Mouse (Mus musculus): ENCODE results near the gene Chst11. TPM values are rescaled to one million over a fixed set of nuclear protein-coding genes. Genes with fewer than 3 reads are reported as not detected.

Chst11 gene
- polyA plus RNA-seq, 1 experiment from 2014 or later: 5.4 TPM

DNA sequence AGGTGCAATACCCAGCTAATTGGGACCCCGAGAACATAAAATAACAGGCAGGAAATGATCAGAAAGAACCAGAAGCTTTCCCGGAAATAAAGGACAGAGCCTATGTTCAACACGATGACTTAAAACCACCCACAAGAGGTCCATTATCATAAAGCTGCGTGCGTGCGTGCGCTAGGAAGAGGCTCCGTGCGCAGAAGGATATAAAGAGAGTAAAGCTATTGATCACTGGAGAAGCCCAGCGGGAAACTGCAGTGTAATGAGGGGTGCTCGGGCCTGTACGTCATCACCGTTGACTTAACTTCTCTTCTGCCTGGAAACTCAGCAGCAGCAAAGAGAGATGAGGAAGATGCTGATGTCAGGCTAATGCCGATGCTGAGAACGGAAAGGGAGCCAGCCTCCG is 224.8 kb downstream of the Chst11 start:
- no peaks in the 10 kb centered on the region for H3K4me1 ChIP-seq (ENCODE audit: control insufficient read depth, insufficient read depth, low read length)
- no peak overlapping the region for H3K4me2 ChIP-seq (replicated peaks; ENCODE audit: low read depth, low read length)
- ATAC-seq (ENCODE audit: low FRiP score, low TSS enrichment): no peak
- no peak overlapping the region for H3K27ac ChIP-seq (ENCODE audit: low read depth, low read length)
- WGBS: 84% methylated on average over 16 of the region's 16 CpGs
- H3K9ac ChIP-seq (ENCODE audit: low read depth, low read length): no peak overlapping the region
- no peaks in the 10 kb centered on the region for H3K9me3 ChIP-seq (ENCODE audit: control insufficient read depth, low read length)
- no peaks in the 10 kb centered on the region for H3K36me3 ChIP-seq (ENCODE audit: control insufficient read depth, insufficient read depth, low read length)
- H3K27me3 ChIP-seq (ENCODE audit: control insufficient read depth, insufficient read depth, low read length): no peaks in the 10 kb centered on the region
- no peak overlapping the region for H3K4me3 ChIP-seq (ENCODE audit: low read length)

GRCm38 (mm10) chr10:83210968-83211583 is 225.8 kb downstream of the Chst11 start:
- no peak overlapping the region for H3K4me2 ChIP-seq (replicated peaks; ENCODE audit: low read depth, low read length)
- no peaks in the 10 kb centered on the region for H3K4me1 ChIP-seq (ENCODE audit: control insufficient read depth, insufficient read depth, low read length)
- no peak overlapping the region for H3K4me3 ChIP-seq (ENCODE audit: low read length)
- H3K9me3 ChIP-seq (ENCODE audit: control insufficient read depth, low read length): no peaks in the 10 kb centered on the region
- no peaks in the 10 kb centered on the region for H3K27me3 ChIP-seq (ENCODE audit: control insufficient read depth, insufficient read depth, low read length)
- no peak overlapping the region for H3K9ac ChIP-seq (ENCODE audit: low read depth, low read length)
- H3K27ac ChIP-seq (ENCODE audit: low read depth, low read length): no peak overlapping the region
- ATAC-seq (ENCODE audit: low FRiP score, low TSS enrichment): no peak
- WGBS: 58% methylated on average over 6 of the region's 6 CpGs
- no peaks in the 10 kb centered on the region for H3K36me3 ChIP-seq (ENCODE audit: control insufficient read depth, insufficient read depth, low read length)

DNA sequence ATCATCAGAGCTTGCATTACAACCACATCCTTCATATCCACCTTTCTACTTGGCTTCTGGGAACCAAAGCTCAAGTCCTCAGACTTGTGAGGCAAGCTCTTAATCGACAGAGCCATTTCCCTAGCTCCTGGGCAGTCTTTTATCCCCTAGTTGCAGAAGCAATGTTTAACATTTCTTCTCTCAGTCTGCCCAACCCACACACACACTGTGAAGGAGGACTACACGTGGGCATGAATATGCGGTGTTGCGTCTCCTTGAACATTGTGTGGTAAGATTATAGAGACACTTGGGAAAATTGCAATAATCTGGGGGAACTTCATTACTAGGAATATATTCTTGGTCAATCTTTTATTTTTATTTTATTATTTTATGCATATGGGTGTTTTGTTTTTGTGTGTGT is 227.3 kb downstream of the Chst11 start:
- H3K27me3 ChIP-seq (ENCODE audit: control insufficient read depth, insufficient read depth, low read length): no peaks in the 10 kb centered on the region
- H3K9me3 ChIP-seq (ENCODE audit: control insufficient read depth, low read length): no peaks in the 10 kb centered on the region
- 90% methylated on average over 4 of the region's 4 CpGs for WGBS
- H3K4me3 ChIP-seq (ENCODE audit: low read length): no peak overlapping the region
- no peaks in the 10 kb centered on the region for H3K4me1 ChIP-seq (ENCODE audit: control insufficient read depth, insufficient read depth, low read length)
- ATAC-seq (ENCODE audit: low FRiP score, low TSS enrichment): no peak
- H3K4me2 ChIP-seq (replicated peaks; ENCODE audit: low read depth, low read length): no peak overlapping the region
- no peak overlapping the region for H3K9ac ChIP-seq (ENCODE audit: low read depth, low read length)
- H3K27ac ChIP-seq (ENCODE audit: low read depth, low read length): no peak overlapping the region
- no peaks in the 10 kb centered on the region for H3K36me3 ChIP-seq (ENCODE audit: control insufficient read depth, insufficient read depth, low read length)

GRCm38 (mm10) chr10:83215559-83215958 is 230.3 kb downstream of the Chst11 start:
- Histone ChIP-seq H3K27ac (ENCODE audit: low read depth, low read length) (no peak overlapping the region), H3K27me3 (ENCODE audit: control insufficient read depth, insufficient read depth, low read length) (no peaks in the 10 kb centered on the region), H3K36me3 (ENCODE audit: control insufficient read depth, insufficient read depth, low read length) (no peaks in the 10 kb centered on the region), H3K4me3 (ENCODE audit: low read length) (no peak overlapping the region), H3K9me3 (ENCODE audit: control insufficient read depth, low read length) (no peaks in the 10 kb centered on the region), H3K4me1 (ENCODE audit: control insufficient read depth, insufficient read depth, low read length) (no peaks in the 10 kb centered on the region), H3K4me2 (replicated peaks; ENCODE audit: low read depth, low read length) (no peak overlapping the region), H3K9ac (ENCODE audit: low read depth, low read length) (no peak overlapping the region)
- WGBS: 63% methylated on average over 5 of the region's 5 CpGs
- no peak for ATAC-seq (ENCODE audit: low FRiP score, low TSS enrichment)

- no peak overlapping the region for H3K4me2 ChIP-seq (replicated peaks; ENCODE audit: low read depth, low read length)
- no peaks in the 10 kb centered on the region for H3K27me3 ChIP-seq (ENCODE audit: control insufficient read depth, insufficient read depth, low read length)
- no peak overlapping the region for H3K9ac ChIP-seq (ENCODE audit: low read depth, low read length)
- no peak overlapping the region for H3K4me3 ChIP-seq (ENCODE audit: low read length)
- ATAC-seq (ENCODE audit: low FRiP score, low TSS enrichment): no peak
- WGBS: 60% methylated on average over 5 of the region's 5 CpGs
- no peaks in the 10 kb centered on the region for H3K4me1 ChIP-seq (ENCODE audit: control insufficient read depth, insufficient read depth, low read length)
- no peaks in the 10 kb centered on the region for H3K36me3 ChIP-seq (ENCODE audit: control insufficient read depth, insufficient read depth, low read length)
- H3K27ac ChIP-seq (ENCODE audit: low read depth, low read length): no peak overlapping the region
- H3K9me3 ChIP-seq (ENCODE audit: control insufficient read depth, low read length): no peaks in the 10 kb centered on the region
These were observed 232.0 kb downstream of the Chst11 start for GRCm38 (mm10) chr10:83217256-83217655.

DNA sequence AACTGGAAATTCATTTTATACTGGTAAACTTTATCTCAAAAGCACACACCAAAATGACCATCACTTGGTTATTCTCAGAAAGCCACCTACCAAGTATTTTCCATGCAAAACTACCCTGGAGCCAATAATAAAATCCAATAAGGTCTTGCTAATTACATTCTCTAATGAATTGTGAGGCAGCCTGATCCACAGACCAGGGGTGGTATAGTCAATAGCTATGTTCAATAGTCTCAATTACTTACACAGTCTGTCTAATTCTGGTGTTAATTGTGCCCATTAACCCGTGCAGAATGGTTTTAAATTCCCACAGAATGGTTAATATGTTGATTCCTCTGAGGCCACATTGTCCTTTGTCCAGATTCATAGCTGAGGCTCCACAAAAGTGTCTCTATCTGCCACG is 233.5 kb downstream of the Chst11 start:
- ATAC-seq (ENCODE audit: low FRiP score, low TSS enrichment): no peak
- no peaks in the 10 kb centered on the region for H3K4me1 ChIP-seq (ENCODE audit: control insufficient read depth, insufficient read depth, low read length)
- 0 out of 2 replicates have a peak, but pooled peaks cover 3% of the 10 kb centered on the region for H3K9me3 ChIP-seq (ENCODE audit: control insufficient read depth, low read length)
- WGBS: 76% methylated on average over 2 of the region's 2 CpGs
- H3K9ac ChIP-seq (ENCODE audit: low read depth, low read length): no peak overlapping the region
- H3K27ac ChIP-seq (ENCODE audit: low read depth, low read length): no peak overlapping the region
- no peak overlapping the region for H3K4me2 ChIP-seq (replicated peaks; ENCODE audit: low read depth, low read length)
- H3K27me3 ChIP-seq (ENCODE audit: control insufficient read depth, insufficient read depth, low read length): no peaks in the 10 kb centered on the region
- H3K4me3 ChIP-seq (ENCODE audit: low read length): no peak overlapping the region
- no peaks in the 10 kb centered on the region for H3K36me3 ChIP-seq (ENCODE audit: control insufficient read depth, insufficient read depth, low read length)

DNA sequence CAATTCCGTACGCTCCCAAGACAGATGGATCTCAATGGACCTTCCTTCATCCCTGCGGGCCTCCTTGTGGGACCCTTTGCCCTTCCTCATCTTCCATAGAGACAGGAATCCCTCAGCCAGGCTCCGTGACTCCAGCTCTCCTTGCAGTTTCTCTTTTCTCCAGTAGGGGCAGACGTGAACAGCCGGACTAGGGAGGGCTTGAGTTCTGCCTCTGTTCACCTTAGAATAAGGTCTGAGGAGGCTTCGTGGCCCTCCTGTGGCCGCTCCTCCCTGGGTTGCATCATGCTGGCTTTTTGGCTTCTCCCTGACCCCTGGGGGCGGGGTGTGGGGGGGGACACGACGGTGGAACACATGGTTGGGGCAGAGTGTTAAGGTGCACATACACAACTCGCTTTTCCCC is 234.4 kb downstream of the Chst11 start:
- no peaks in the 10 kb centered on the region for H3K4me1 ChIP-seq (ENCODE audit: control insufficient read depth, insufficient read depth, low read length)
- H3K27ac ChIP-seq (ENCODE audit: low read depth, low read length): no peak overlapping the region
- H3K9me3 ChIP-seq (ENCODE audit: control insufficient read depth, low read length): 0 out of 2 replicates have a peak, but pooled peaks cover 3% of the 10 kb centered on the region
- no peak overlapping the region for H3K4me3 ChIP-seq (ENCODE audit: low read length)
- 25% methylated on average over 12 of the region's 12 CpGs for WGBS
- peak; percentile 71 for ATAC-seq (ENCODE audit: low FRiP score, low TSS enrichment)
- no peaks in the 10 kb centered on the region for H3K36me3 ChIP-seq (ENCODE audit: control insufficient read depth, insufficient read depth, low read length)
- H3K9ac ChIP-seq (ENCODE audit: low read depth, low read length): no peak overlapping the region
- H3K4me2 ChIP-seq (replicated peaks; ENCODE audit: low read depth, low read length): no peak overlapping the region
- no peaks in the 10 kb centered on the region for H3K27me3 ChIP-seq (ENCODE audit: control insufficient read depth, insufficient read depth, low read length)

DNA sequence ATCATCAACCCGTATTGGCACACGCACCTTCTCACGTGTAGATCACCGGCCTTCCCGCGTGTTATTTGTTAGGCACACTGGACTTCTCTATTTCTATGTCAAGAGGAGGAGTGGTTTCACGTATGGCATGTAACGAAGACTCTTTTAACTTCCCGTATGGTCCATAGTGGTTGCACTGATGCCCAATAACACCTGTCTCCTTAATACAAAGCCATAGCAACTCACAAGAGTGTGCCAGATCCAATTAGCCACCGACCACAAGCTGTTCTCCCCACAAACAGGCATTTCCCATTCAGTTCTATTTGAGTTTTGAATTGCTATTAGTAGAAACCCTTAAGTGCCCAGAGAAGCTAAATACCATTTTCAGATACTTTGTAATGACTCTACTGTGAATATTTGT is 234.9 kb downstream of the Chst11 start:
- WGBS: 91% methylated on average over 10 of the region's 10 CpGs
- no peak for ATAC-seq (ENCODE audit: low FRiP score, low TSS enrichment)
- no peak overlapping the region for H3K4me2 ChIP-seq (replicated peaks; ENCODE audit: low read depth, low read length)
- H3K4me1 ChIP-seq (ENCODE audit: control insufficient read depth, insufficient read depth, low read length): no peaks in the 10 kb centered on the region
- H3K36me3 ChIP-seq (ENCODE audit: control insufficient read depth, insufficient read depth, low read length): no peaks in the 10 kb centered on the region
- H3K4me3 ChIP-seq (ENCODE audit: low read length): no peak overlapping the region
- H3K9ac ChIP-seq (ENCODE audit: low read depth, low read length): no peak overlapping the region
- H3K9me3 ChIP-seq (ENCODE audit: control insufficient read depth, low read length): 0 out of 2 replicates have a peak, but pooled peaks cover 3% of the 10 kb centered on the region
- no peaks in the 10 kb centered on the region for H3K27me3 ChIP-seq (ENCODE audit: control insufficient read depth, insufficient read depth, low read length)
- H3K27ac ChIP-seq (ENCODE audit: low read depth, low read length): no peak overlapping the region

DNA sequence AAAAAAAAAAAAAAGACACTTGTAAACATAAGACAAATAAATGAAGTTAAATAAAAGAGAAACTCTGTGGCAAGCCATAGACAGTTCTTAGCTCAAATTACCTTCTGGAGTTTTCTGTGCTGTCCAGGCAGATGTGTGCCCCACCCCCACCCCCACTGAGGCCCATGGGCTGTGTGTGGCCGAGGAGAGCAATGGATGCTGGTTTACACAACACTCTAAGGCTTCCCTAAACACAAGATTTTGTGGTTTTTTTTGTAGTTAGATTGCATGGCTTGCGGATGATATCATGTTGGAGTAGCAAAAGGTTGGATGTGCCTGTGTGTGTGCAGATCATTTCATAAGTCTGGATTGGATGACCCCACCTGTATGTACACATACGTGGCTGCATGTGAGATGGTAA is 235.5 kb downstream of the Chst11 start:
- 0 out of 2 replicates have a peak, but pooled peaks cover 3% of the 10 kb centered on the region for H3K9me3 ChIP-seq (ENCODE audit: control insufficient read depth, low read length)
- ATAC-seq (ENCODE audit: low FRiP score, low TSS enrichment): no peak
- no peaks in the 10 kb centered on the region for H3K4me1 ChIP-seq (ENCODE audit: control insufficient read depth, insufficient read depth, low read length)
- H3K4me2 ChIP-seq (replicated peaks; ENCODE audit: low read depth, low read length): no peak overlapping the region
- H3K36me3 ChIP-seq (ENCODE audit: control insufficient read depth, insufficient read depth, low read length): no peaks in the 10 kb centered on the region
- no peak overlapping the region for H3K27ac ChIP-seq (ENCODE audit: low read depth, low read length)
- no peaks in the 10 kb centered on the region for H3K27me3 ChIP-seq (ENCODE audit: control insufficient read depth, insufficient read depth, low read length)
- 82% methylated on average over 3 of the region's 3 CpGs for WGBS
- H3K9ac ChIP-seq (ENCODE audit: low read depth, low read length): no peak overlapping the region
- no peak overlapping the region for H3K4me3 ChIP-seq (ENCODE audit: low read length)

All from kidney, embryonic 14.5 days (tissue).